Mouse (Mus musculus) spleen, adult 2 months (tissue): ENCODE measurements around the gene Hbq1a.

Experiments used
- CTCF ChIP-seq: fragments of 200-500 bp; IDR thresholded peaks from 2 replicates; pipeline ENCODE4 v1.5.1; 2011; ENCODE audit warnings: mild to moderate bottlenecking, inconsistent platforms; ENCODE audit not compliant: insufficient read depth, insufficient read length, insufficient replicate concordance; ENCODE audit errors: extremely low read depth
- POLR2A ChIP-seq: fragments of 200-500 bp; IDR thresholded peaks from 2 replicates; pipeline ENCODE4 v1.6.1; 2011; ENCODE audit warnings: low read depth, low read length, inconsistent platforms

DNA sequence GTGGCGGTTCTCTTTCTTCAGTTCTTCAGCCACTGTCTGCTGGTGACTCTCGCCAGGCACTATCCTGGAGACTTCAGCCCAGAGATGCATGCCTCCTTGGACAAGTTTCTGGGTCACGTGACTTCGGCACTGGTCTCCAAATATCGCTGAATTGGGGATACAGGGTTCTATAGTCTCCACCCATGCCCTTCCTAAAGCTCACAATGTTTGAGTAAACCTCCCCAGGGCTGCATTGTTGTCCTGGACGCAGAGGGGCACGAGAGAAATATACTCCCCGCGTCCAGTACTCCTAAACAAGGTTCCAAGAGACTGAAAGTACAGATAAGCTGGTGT, 12.4 kb upstream of the Hbq1a start:
- TF ChIP-seq POLR2A (no peak), CTCF (no peak)
